13 mouse cellular contexts compared by ENCODE assay signal in the genomic region with DNA sequence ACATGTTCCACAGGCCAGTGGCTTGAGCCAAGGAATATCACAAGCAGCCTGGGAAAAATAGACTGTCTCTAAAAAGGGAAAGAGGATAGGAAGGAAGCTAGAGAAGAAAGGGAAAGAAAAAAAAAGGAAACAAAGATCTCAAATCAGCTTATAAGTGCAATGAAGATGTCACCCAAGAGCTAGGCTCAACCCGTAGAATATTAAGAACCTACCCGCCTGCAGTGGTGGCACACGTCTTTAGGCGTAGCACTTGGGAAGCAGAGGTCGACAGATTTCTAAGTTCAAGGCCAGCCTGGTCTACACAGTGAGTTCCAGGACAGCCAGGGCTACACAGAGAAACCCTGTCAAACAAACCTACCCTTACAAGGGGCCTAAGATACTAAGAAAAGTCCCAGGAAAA. TPM values are rescaled to one million over a fixed set of nuclear protein-coding genes. Genes with fewer than 3 reads are reported as not detected.
DNase-seq lines count a peak whose midpoint lies in the region; ATAC-seq and TF ChIP-seq lines count a peak whose summit lies in the region.
"Had no signal": no experiment of that assay in that cellular context is flagged by ENCODE, and none has a peak within 500 bp of the region (broad histone marks: within the 10 kb centered on the region; RNA-seq: fewer than 3 reads in every experiment).

No protein-coding gene starts in this region.

- H3K4me2 ChIP-seq in heart, embryonic 11.5 days = no peak overlapping the region
- H3K4me2 ChIP-seq in forebrain, postnatal 0 days (ENCODE audit: low read depth) = peak overlapping the region; percentile 70; the same call in 1 of the 2 replicates
- H3K4me2 ChIP-seq in liver, embryonic 15.5 days = peak overlapping the region; percentile 89

- peak overlapping the region; percentile 96; the same call in 1 of the 2 replicates for H3K27ac ChIP-seq in heart, embryonic 10.5 days
- no peak overlapping the region for H3K27ac ChIP-seq in heart, embryonic 11.5 days (ENCODE audit: low read depth, low read length)
- no peak overlapping the region for H3K27ac ChIP-seq in forebrain, postnatal 0 days (ENCODE audit: low read depth, low read length)
- no peak overlapping the region for H3K27ac ChIP-seq in liver, embryonic 15.5 days (replicated peaks)

- 88% methylated on average over 5 of the region's 5 CpGs for WGBS in heart, embryonic 10.5 days
- WGBS in heart, embryonic 11.5 days (ENCODE audit: insufficient replicate concordance) = 84% methylated on average over 5 of the region's 5 CpGs
- WGBS in forebrain, postnatal 0 days = 89% methylated on average over 5 of the region's 5 CpGs
- 75% methylated on average over 5 of the region's 5 CpGs for WGBS in liver, embryonic 15.5 days (ENCODE audit: insufficient replicate concordance)

- no peaks in the 10 kb centered on the region for H3K9me3 ChIP-seq in heart, embryonic 10.5 days
- H3K9me3 ChIP-seq in heart, embryonic 11.5 days (replicated peaks; ENCODE audit: control insufficient read depth, low read length) = no peaks in the 10 kb centered on the region
- H3K9me3 ChIP-seq in forebrain, postnatal 0 days (ENCODE audit: low read length) = no peaks in the 10 kb centered on the region
- no peaks in the 10 kb centered on the region for H3K9me3 ChIP-seq in liver, embryonic 15.5 days (replicated peaks)

- TF ChIP-seq CTCF in forebrain, postnatal 0 days (IDR thresholded peaks at IDR 0.05; ENCODE audit: low read depth) = no peak

- no peaks in the 10 kb centered on the region for H3K27me3 ChIP-seq in heart, embryonic 10.5 days (ENCODE audit: insufficient read depth, poor library complexity, severe bottlenecking)
- no peaks in the 10 kb centered on the region for H3K27me3 ChIP-seq in heart, embryonic 11.5 days (ENCODE audit: control insufficient read depth, insufficient read depth, low read length)
- no peaks in the 10 kb centered on the region for H3K27me3 ChIP-seq in forebrain, postnatal 0 days (ENCODE audit: insufficient read depth, low read length)
- no peaks in the 10 kb centered on the region for H3K27me3 ChIP-seq in liver, embryonic 15.5 days

- no peak for DNase-seq in heart, embryonic 10.5 days (ENCODE audit: low spot score)
- peak; percentile 19 for DNase-seq in 416B (ENCODE audit: low read depth)
- DNase-seq in forebrain, postnatal 0 days = no peak
- no peak for DNase-seq in left cerebral cortex, postnatal 10 days (ENCODE audit: extremely low spot score in 1 of 2, low spot score in 2 of 2)
- no peak for DNase-seq in layer of hippocampus, postnatal 25 days (ENCODE audit: extremely low spot score in 1 of 2, low spot score in 1 of 2)
- no peak for DNase-seq in gastrocnemius, postnatal 25 days
- DNase-seq: adrenal gland, adult 2 months; embryo, embryonic 11 days; heart, adult 2 months; layer of hippocampus, adult 9-11 months; thymus, postnatal 36 days had no signal

- peaks cover 12% of the 10 kb centered on the region for H3K36me3 ChIP-seq in heart, embryonic 10.5 days
- no peaks in the 10 kb centered on the region for H3K36me3 ChIP-seq in heart, embryonic 11.5 days (ENCODE audit: control insufficient read depth, insufficient read depth, low read length)
- H3K36me3 ChIP-seq in forebrain, postnatal 0 days (ENCODE audit: insufficient read depth) = no peaks in the 10 kb centered on the region
- peaks cover 10% of the 10 kb centered on the region; the same call in 1 of the 2 replicates for H3K36me3 ChIP-seq in liver, embryonic 15.5 days (replicated peaks)

- ATAC-seq in heart, embryonic 11.5 days (replicated peaks; ENCODE audit: insufficient number of reproducible peaks, low FRiP score, low TSS enrichment) = no peak
- no peak for ATAC-seq in forebrain, postnatal 0 days
- no peak for ATAC-seq in liver, embryonic 15.5 days (ENCODE audit: insufficient read depth)

- intact Hi-C loops in left cerebral cortex, postnatal 10 days (cut with DNase I) = no loop called here

- H3K4me1 ChIP-seq in heart, embryonic 10.5 days = peaks cover 12% of the 10 kb centered on the region
- peaks cover 7% of the 10 kb centered on the region for H3K4me1 ChIP-seq in heart, embryonic 11.5 days (ENCODE audit: control insufficient read depth, insufficient read depth, low read length)
- H3K4me1 ChIP-seq in forebrain, postnatal 0 days (ENCODE audit: insufficient read depth) = peaks cover 12% of the 10 kb centered on the region
- peaks cover 41% of the 10 kb centered on the region for H3K4me1 ChIP-seq in liver, embryonic 15.5 days (replicated peaks)

- peak overlapping the region; percentile 95 for H3K4me3 ChIP-seq in heart, embryonic 10.5 days
- no peak overlapping the region for H3K4me3 ChIP-seq in heart, embryonic 11.5 days (ENCODE audit: low read depth, low read length)
- no peak overlapping the region; the same call in 1 of the 2 replicates for H3K4me3 ChIP-seq in forebrain, postnatal 0 days (ENCODE audit: low read depth, low read length)
- peak overlapping the region; percentile 99; the same call in 1 of the 2 replicates for H3K4me3 ChIP-seq in liver, embryonic 15.5 days (replicated peaks)

- no peak overlapping the region; the same call in 1 of the 2 replicates for H3K9ac ChIP-seq in heart, embryonic 11.5 days (ENCODE audit: low read depth, low read length)
- H3K9ac ChIP-seq in forebrain, postnatal 0 days = no peak overlapping the region
- no peak overlapping the region; the same call in 1 of the 2 replicates for H3K9ac ChIP-seq in liver, embryonic 15.5 days

RNA-seq across cellular contexts. Expression of gene Pi4kb, which starts 0.9 kb away (rescaled TPM):
- 8.4 and 17.3 TPM in 2 replicates for polyA plus RNA-seq in heart, embryonic 10.5 days (2016; fragmentation: Nextera tagmentation; extraction: Ambion mirVana)
- 12.9 and 18.5 TPM in 2 replicates for polyA plus RNA-seq in heart, embryonic 11.5 days (2014; fragmentation: Nextera tagmentation; extraction: Ambion mirVana)
- 69.9 and 79.8 TPM in 2 replicates for total RNA-seq in forebrain, postnatal 0 days (2014; rRNA removed)
- 24.6 and 25.5 TPM in 2 replicates for polyA plus RNA-seq in forebrain, postnatal 0 days (2015; fragmentation: Nextera tagmentation; extraction: Ambion mirVana)
- polyA plus RNA-seq in liver, embryonic 15.5 days (2015; fragmentation: Nextera tagmentation; extraction: Ambion mirVana) = 8.7 and 10.3 TPM in 2 replicates
- 10 to 100 TPM; 47.9 to 49.7 TPM for total RNA-seq in left cerebral cortex, postnatal 10 days (2021)
- 10 to 100 TPM; 52.5 to 58.0 TPM for total RNA-seq in layer of hippocampus, postnatal 25 days (2021)
- 10 to 100 TPM; 20.2 to 23.8 TPM for total RNA-seq in gastrocnemius, postnatal 25 days (2021)

RNA-seq across cellular contexts. Expression of gene Rfx5, which starts 19.7 kb away (rescaled TPM):
- 7.3 and 7.8 TPM in 2 replicates for polyA plus RNA-seq in heart, embryonic 10.5 days (2016; fragmentation: Nextera tagmentation; extraction: Ambion mirVana)
- polyA plus RNA-seq in heart, embryonic 11.5 days (2014; fragmentation: Nextera tagmentation; extraction: Ambion mirVana) = 6.7 and 7.9 TPM in 2 replicates
- total RNA-seq in forebrain, postnatal 0 days (2014; rRNA removed) = 14.8 and 18.7 TPM in 2 replicates
- 3.5 and 4.1 TPM in 2 replicates for polyA plus RNA-seq in forebrain, postnatal 0 days (2015; fragmentation: Nextera tagmentation; extraction: Ambion mirVana)
- polyA plus RNA-seq in liver, embryonic 15.5 days (2015; fragmentation: Nextera tagmentation; extraction: Ambion mirVana) = 1.3 and 1.5 TPM in 2 replicates
- total RNA-seq in left cerebral cortex, postnatal 10 days (2021) = 10 to 100 TPM; 26.8 to 27.5 TPM
- 10 to 100 TPM; 18.8 to 22.3 TPM for total RNA-seq in layer of hippocampus, postnatal 25 days (2021)
- total RNA-seq in gastrocnemius, postnatal 25 days (2021) = 1 to 10 TPM; 3.3 to 6.6 TPM

RNA-seq across cellular contexts. Expression of gene Selenbp1, which starts 40.8 kb away (rescaled TPM):
- polyA plus RNA-seq in heart, embryonic 10.5 days (2016; fragmentation: Nextera tagmentation; extraction: Ambion mirVana) = 30.5 and 35.8 TPM in 2 replicates
- polyA plus RNA-seq in heart, embryonic 11.5 days (2014; fragmentation: Nextera tagmentation; extraction: Ambion mirVana) = 36.8 and 45.6 TPM in 2 replicates
- 10.2 and 16.6 TPM in 2 replicates for total RNA-seq in forebrain, postnatal 0 days (2014; rRNA removed)
- polyA plus RNA-seq in forebrain, postnatal 0 days (2015; fragmentation: Nextera tagmentation; extraction: Ambion mirVana) = 11.6 and 11.9 TPM in 2 replicates
- 98.5 and 126 TPM in 2 replicates for polyA plus RNA-seq in liver, embryonic 15.5 days (2015; fragmentation: Nextera tagmentation; extraction: Ambion mirVana)
- total RNA-seq in left cerebral cortex, postnatal 10 days (2021) = 1 to 10 TPM; 3.2 to 3.8 TPM
- total RNA-seq in layer of hippocampus, postnatal 25 days (2021) = 10 to 100 TPM; 10.3 to 10.6 TPM
- total RNA-seq in gastrocnemius, postnatal 25 days (2021) = 10 to 100 TPM; 10.7 to 15.2 TPM

RNA-seq across cellular contexts. Expression of gene Zfp687, which starts 41.6 kb away (rescaled TPM):
- polyA plus RNA-seq in heart, embryonic 10.5 days (2016; fragmentation: Nextera tagmentation; extraction: Ambion mirVana) = 28.1 and 28.2 TPM in 2 replicates
- 16.2 and 19.6 TPM in 2 replicates for polyA plus RNA-seq in heart, embryonic 11.5 days (2014; fragmentation: Nextera tagmentation; extraction: Ambion mirVana)
- 20.3 and 23.1 TPM in 2 replicates for total RNA-seq in forebrain, postnatal 0 days (2014; rRNA removed)
- 9.8 and 13.1 TPM in 2 replicates for polyA plus RNA-seq in forebrain, postnatal 0 days (2015; fragmentation: Nextera tagmentation; extraction: Ambion mirVana)
- polyA plus RNA-seq in liver, embryonic 15.5 days (2015; fragmentation: Nextera tagmentation; extraction: Ambion mirVana) = 7.2 and 7.4 TPM in 2 replicates
- 10 to 100 TPM; 20.8 to 21.8 TPM for total RNA-seq in left cerebral cortex, postnatal 10 days (2021)
- total RNA-seq in layer of hippocampus, postnatal 25 days (2021) = 10 to 100 TPM; 23.4 to 30.0 TPM
- total RNA-seq in gastrocnemius, postnatal 25 days (2021) = 1 to 10 TPM; 8.4 to 8.9 TPM

Comparison
In these comparisons a context has a peak if more than half of its experiments do, and no peak if none do; other contexts are left out.
1. H3K4me3 ChIP-seq: peak in heart, embryonic 10.5 days (single experiment) and liver, embryonic 15.5 days (single experiment); none in heart, embryonic 11.5 days (single experiment) and forebrain, postnatal 0 days (single experiment).